Mouse (Mus musculus) activated CD4-positive, CD25-positive, alpha-beta regulatory T cell, adult 9 weeks (primary cell): ENCODE measurements around the gene Mif. TPM values are rescaled to one million over a fixed set of nuclear protein-coding genes. Genes with fewer than 3 reads are reported as not detected.

Experiments used
- polyA plus RNA-seq: library from polyadenylated mRNA; unstranded; fragments of 100-300 nt; shearing (Covaris generic); gene quantifications from one replicate; pipeline ENCODE4 v1.2.1, GENCODE M21; 2017

Mif gene
- polyA plus RNA-seq: 682 TPM

GRCm38 (mm10) chr10:75859786-75860470 lies at the start of gene Mif:
TSS of gene Mif (minus strand) at chr10:75860240.

GRCm38 (mm10) chr10:75893089-75893750 lies 33.2 kb upstream of the Mif start, which contains the start of gene Derl3:
TSS of gene Derl3 (plus strand) at chr10:75893413.

GRCm38 (mm10) chr10:75837248-75837759 lies 22.7 kb downstream of the Mif start, which contains the start of gene Gstt2:
TSS of gene Gstt2 (minus strand) at chr10:75837424.

GRCm38 (mm10) chr10:75822443-75822842 lies 37.6 kb downstream of the Mif start, which contains the start of gene Gstt4:
TSS of gene Gstt4 (minus strand) at chr10:75822543.

Other genes starting within 250 kb of the Mif start
- gene Susd2, start 216.2 kb downstream of the Mif start, polyA plus RNA-seq: 22.4 TPM
- gene Cabin1, start 95.9 kb downstream of the Mif start, polyA plus RNA-seq: 59.1 TPM
- 79.9 TPM for gene Ddt, start 86.8 kb downstream of the Mif start, polyA plus RNA-seq
- gene Gm20441, start 79.3 kb downstream of the Mif start, polyA plus RNA-seq: not detected
- gene Gstt3, start 78.8 kb downstream of the Mif start, polyA plus RNA-seq: 10.1 TPM
- 0.42 TPM for gene Gstt1, start 61.7 kb downstream of the Mif start, polyA plus RNA-seq
- gene Gstt4, start 37.7 kb downstream of the Mif start, polyA plus RNA-seq: not detected
- 58.6 TPM for gene Gstt2, start 22.8 kb downstream of the Mif start, polyA plus RNA-seq
- gene Derl3, start 33.2 kb upstream of the Mif start, polyA plus RNA-seq: 3.1 TPM
- gene Smarcb1, start 61.4 kb upstream of the Mif start, polyA plus RNA-seq: 120 TPM
- gene Chchd10, start 72.9 kb upstream of the Mif start, polyA plus RNA-seq: 55.3 TPM
- 8.0 TPM for gene Mmp11, start 76.3 kb upstream of the Mif start, polyA plus RNA-seq
- gene Gm867, start 80.4 kb upstream of the Mif start, polyA plus RNA-seq: not detected
- gene Vpreb3, start 82.8 kb upstream of the Mif start, polyA plus RNA-seq: 0.92 TPM
- 1.7 TPM for gene Gm5134, start 94.3 kb upstream of the Mif start, polyA plus RNA-seq
- 35.1 TPM for gene Zfp280b, start 172.4 kb upstream of the Mif start, polyA plus RNA-seq